Mouse (Mus musculus): ENCODE measurements around the gene Parvb.
A peak's percentile ranks its signal among the peaks of the same experiment; 100 is the strongest.

The Parvb gene

DNA sequence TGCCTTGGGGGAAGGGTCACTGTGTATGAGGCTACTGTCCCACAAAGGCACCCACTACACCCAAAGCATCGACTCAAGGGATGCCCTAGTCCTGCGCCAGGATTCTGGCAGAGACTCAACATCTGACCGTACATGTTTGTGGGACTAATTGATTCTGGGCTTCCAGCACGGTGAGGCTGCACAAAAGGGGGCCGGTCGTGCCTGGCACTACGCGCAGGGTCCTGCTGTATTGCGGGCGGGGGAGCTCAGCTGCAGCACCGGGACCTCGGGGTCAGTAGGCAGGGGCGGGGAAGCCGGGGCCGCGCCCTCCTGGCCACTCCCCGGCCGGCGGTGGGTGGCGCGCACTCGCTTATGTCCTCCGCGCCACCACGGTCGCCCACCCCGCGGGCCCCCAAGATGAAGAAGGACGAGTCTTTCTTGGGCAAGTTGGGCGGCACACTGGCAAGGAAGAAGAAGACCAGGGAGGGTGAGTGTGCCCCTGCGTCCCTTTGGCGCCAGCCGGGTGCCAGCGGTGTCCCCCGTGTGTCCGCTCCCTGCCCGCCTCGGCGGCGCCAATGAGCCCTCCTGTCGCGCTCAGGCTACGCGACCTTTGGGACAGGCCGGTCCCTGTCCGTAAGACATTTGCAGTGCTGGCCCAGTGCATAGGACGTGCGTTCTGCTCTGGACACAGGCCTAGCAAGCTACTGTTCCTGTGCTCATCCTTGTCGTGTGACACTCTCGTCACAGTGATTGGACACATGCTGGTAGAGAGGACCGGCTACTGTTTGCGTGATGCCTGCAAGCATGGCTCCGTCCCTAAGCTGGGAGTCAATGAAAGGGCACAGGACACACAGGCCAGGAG, at the start of gene Parvb:
TSS of gene Parvb (plus strand) at position 323 of the 841 bp plus-strand sequence.
- no peak for DNase-seq (ENCODE audit: low read depth, low spot score)

DNA sequence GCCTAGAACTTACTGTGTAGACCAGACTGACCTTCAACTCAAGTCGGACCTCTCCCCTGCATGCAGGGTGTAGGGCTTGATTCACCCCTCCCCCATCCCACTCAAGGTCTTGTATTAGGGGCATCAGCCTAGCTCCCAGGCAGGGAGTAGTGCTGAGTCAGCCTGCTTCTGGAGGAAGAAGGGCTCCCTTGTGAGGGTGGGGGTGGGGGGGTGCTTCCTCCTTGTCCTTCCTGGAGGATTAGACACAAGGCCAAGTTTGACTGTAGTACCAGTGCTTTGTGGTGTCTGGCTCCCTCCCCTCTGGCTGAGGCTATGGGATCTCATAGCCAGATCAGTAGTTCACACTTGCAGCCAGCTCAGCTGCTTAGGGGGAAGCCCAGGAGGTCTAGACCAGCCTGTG, 47.9 kb upstream of the Parvb start:
- no peak for DNase-seq (ENCODE audit: low read depth, low spot score)

DNA sequence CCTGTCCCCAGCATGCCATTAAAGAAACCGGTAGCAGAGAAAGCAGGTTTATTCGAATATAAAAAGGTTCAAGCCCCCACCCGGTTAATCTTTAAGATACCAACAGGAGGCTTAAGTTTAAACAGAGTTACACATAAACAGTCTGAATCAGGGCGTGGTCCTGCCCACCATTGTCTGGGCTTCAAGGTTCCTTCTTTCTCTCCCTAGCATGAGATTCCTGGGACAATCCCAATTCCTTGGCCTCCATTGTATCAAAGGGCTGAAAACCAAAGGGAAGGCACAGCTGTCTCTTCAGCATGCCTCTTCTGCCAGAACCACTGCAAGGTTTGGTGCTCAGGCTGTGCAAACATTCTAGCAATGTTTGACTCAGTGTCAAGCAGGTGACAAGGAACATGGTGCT, 45.6 kb upstream of the Parvb start:
- DNase-seq (ENCODE audit: low read depth, low spot score): no peak

DNA sequence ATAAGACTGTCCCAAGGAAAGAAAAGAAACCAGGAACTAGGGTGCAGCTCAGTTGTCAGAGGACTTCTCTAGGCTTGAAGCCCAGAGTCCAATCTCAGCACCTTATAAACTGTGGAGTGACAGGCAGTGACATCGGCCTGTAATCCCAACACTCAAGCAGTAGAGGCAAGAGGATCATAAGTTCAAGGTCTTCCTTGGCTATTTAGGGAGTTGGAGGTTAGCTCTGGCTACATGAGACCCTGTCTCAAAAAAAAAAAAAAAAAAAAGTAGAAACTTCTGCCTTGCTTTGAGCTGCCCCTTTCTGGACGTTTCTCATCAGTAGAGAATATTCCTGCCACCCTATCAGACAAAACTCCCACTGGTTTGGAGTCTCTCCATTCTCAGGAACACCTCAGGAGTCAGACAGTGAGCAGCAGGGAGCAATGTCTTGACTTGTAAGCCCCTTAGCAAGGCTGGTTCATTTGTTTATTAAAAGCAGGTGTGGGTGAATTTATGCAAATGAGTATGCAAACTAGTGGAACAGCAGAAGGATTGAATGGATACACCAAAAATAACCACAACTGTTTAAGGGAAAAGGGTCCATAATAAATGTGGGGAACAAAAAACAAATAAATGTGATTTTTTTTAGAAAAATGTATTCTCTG, 42.8 kb upstream of the Parvb start:
- no peak for DNase-seq (ENCODE audit: low read depth, low spot score)

DNA sequence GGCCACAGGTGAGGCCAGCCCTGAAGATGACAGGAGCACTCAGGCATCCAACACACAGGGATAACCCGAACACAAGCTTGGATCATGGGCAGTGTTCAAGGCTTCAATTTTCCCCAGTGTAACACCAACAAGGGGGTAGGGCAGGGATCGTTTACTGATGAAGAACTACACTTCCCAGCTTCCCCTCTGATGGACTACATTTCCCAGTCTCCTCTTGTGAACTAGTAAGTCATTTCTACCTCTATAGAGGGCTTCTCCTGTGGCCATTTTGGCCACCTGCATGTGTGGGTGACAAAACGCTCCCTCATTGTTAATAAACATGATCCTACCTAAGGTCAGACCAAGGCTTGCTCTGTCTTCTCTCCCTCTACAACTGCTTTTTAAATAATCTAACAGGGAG, 42.0 kb upstream of the Parvb start:
- no peak for DNase-seq (ENCODE audit: low read depth, low spot score)

DNA sequence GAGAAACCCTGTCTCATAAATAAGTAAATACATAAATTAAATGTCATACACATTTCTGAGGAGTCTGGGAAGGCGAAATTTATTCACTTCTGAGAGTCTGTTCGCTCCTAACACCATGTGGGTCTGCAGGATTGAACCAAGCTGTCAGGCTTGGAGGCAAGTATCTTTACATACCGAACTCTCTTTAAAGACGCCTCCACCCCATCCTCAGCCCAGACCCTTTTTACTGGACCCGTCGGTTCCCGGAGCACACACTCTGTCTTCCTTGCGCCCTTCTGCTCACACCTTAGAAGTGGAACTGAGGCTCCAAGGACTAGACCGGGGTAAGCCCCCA, 40.2 kb upstream of the Parvb start:
- no peak for DNase-seq (ENCODE audit: low read depth, low spot score)

DNA sequence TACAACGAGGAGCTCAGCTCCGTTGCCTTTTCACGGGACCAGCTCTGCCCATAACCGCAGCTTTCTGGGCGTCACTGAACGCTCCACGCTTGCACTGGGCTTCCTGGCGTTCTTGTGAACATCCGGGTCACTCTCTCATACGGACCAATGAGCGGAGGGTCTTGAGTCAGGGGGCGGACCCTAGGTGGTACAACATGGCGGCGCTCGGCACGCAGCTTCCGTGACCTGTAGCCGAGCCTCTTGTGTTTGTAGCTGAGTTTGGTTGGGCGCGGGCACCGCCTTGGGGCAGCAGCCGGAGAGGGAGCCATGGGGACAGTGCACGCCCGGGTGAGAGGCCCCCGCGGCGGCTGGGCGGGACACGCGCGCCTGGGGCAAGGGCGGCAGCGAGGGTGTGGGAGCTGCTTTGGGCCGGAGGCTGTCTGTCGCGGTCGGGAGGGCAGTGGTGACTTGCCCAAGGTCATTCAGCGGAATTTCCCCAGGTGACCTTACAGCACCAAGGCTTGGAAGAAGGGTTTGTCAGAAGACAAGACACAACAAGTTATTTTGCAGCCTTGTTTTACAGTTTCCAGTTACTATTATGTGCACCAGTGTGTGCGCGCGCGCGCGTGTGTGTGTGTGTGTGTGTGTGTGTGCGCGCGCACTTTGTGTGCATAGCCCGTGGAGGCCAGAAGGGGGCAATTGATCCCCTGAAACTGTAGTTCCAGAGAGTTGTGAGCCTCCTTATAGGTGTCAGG, 39.6 kb upstream of the Parvb start, which contains the start of gene Samm50:
TSS of gene Samm50 (plus strand) at position 184 of the 734 bp plus-strand sequence.
- DNase-seq (ENCODE audit: low read depth, low spot score): peak; percentile 95

DNA sequence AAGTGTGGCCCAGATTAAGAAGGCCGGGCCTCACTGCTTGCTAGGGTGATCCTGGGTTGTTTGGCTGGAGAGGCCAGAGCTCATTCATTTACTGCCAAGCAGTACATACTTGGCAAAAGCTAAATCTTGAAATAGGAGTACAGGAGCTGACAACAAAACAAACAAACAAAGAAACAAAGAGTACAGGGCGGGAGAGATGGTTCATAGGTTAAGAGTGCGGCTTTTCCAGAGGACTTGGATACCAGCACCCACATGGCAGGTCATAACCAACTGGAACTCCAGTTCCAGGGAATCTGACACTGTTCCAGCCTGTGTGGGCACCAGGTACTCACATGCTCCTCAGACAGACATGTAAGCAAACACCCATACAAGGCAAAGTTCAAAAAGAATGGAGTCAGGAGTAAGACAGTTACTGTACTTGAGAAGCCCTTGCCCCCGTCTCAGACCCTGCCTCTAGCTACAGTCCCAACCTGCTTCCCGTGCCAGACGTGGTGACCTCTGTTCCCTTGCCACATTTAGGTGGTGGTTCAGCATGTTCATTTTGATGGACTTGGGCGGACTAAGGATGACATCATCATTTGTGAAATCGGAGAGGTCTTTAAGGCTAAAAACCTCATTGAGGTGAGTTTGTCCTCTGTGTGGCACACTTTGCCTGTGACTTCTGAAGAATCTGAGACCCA, 35.2 kb upstream of the Parvb start:
- no peak for DNase-seq (ENCODE audit: low read depth, low spot score)

DNA sequence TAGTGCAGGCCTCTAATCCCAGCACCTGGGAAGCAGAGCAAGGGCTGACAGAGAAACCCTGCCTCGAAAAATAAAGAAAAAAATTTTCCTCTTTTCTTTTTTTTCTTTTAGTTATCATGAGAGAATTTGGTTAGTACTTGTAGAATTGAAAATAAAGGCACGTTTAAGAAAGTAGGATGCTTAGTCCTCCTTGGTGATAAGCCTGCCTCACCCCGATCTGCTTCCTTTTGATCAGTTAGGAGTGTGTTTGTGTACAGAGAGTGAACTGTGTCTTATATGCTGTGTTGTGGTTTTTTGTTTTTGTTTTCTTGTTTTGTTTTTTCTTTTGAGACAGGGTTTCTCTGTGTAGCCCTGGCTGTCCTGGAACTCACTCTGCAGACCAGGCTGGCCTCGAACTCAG, 24.5 kb upstream of the Parvb start:
- DNase-seq (ENCODE audit: low read depth, low spot score): no peak

DNA sequence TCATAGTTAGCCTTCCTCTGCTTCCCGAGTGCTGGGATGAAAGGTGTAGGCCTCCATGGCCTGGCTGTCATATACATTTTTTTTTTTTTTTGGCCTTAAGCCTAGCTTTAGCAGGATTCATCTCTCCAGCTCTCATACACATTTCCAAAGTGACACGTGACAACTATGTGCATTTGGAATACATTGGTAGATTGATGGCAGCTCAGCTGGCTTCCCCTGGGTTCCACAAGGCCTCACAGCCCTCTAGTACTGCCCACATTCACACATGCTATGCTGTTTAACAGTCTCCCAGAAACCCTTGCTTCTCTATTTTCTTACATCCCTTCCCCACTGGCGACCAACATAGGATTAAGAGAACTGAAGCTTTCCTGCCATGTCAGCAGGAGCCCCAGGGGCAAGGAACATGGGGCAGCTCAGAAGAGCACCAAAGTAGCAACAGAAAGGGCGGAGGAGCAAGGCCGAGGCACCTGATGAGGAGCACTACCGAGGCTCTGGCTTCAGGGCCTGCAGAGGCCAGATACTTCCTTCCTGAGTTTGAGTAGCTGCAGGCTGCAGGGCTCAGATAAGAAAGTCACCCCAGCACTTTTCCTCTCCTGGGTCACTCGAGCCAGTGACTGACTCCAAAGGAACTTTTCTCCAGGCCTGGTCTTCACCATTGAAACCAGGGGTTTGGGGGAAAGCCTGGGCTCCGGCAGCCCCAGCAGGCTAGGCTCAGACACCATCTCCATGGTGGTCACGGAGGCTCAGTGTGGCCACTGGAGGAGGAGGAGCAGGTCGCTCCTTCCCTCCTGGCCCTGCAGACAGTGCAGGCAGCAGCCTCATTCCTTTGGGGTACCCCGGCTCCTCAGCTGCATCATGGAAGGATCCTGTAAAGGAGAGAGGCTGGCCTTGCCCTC, 22.1 kb upstream of the Parvb start:
- no peak for DNase-seq (ENCODE audit: low read depth, low spot score)

DNA sequence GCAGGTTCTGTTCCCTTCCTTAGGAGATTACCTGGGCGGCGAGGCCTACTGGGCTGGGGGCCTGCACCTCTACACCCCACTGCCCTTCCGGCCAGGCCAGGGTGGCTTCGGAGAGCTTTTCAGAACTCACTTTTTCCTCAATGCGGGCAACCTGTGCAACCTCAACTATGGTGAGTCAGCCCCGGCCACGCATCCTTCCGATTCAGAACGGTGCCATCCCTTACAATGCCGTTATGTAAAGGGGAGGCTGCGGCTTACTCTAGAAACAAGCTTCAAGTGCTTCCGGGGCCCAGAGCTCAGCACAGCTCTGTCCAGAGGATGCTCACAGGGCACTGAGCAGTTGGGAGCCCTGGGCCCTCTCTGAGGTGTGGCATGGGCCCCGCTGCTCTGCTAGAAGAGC, 21.4 kb upstream of the Parvb start:
- no peak for DNase-seq (ENCODE audit: low read depth, low spot score)

DNA sequence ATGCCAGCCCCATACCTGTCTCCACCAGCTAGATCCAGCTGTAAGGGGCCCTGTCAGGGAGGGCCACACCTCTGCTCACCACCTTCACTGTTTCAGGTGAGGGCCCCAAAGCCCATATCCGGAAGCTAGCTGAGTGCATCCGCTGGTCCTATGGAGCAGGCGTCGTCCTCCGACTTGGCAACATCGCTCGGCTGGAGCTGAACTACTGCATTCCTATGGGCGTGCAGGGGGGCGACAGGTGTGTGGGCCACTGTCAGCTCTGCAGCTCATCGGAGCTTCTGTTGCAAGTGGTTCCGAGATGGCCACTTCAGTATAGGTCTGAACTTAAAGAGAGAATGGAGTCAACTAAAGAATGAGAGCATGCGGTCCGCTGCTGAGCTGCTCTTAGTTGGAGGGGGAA, 20.9 kb upstream of the Parvb start:
- no peak for DNase-seq (ENCODE audit: low read depth, low spot score)

DNA sequence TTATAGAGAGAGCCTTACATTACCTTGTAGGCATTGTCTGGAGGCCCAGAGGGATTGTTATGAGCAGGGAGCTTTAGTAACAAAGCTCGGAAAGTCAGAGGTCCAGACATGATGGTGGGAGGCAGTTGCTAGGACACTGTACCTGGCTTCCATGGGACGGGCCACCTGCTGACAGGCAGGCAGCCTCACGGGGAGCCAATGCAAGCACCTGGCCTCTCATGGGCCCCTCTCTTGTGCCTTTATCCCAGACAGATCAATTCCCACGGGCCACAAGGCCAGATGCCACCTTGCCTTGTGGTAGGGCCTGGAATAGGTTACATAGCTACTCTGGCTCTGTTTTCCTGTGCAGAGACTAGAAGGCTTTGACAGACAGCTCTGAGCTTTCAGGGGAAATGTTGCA, 20.3 kb upstream of the Parvb start:
- DNase-seq (ENCODE audit: low read depth, low spot score): no peak

DNA sequence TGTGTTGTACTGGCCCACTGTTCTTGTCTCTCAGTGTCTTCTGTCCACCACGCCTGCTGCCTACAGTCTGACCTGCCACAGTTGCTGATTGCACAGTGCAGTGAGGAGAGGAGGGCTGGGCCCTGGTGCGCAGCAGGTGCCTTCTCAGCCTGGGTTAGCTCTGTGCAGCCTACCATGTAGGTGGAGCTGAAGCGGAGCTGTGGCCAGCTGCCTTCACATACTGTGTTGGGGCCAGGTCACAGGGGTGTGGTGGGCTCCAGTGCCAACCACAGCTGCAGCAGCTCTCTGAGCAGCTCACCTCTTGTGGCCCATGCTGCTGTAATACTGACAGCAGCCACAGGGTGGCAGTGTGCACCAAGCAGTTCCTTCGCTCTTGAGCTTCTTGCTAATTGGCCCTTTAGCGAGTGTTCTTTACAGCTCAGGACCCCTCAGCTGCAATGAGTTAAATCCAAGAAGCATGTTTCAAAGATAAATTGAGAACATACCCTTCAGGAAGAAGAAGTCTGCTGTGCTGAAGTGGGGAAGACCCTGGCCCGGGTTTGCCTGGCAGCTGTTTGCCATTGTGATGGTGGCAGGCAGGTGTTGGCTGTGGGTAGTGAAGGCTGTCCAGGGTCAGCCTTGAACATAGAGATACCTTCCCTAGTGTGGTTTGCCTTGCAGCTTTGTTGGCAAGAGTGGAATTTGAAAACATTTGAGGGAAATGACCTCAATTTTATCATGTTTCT, 19.6 kb upstream of the Parvb start:
- peak; percentile 66 for DNase-seq (ENCODE audit: low read depth, low spot score)

DNA sequence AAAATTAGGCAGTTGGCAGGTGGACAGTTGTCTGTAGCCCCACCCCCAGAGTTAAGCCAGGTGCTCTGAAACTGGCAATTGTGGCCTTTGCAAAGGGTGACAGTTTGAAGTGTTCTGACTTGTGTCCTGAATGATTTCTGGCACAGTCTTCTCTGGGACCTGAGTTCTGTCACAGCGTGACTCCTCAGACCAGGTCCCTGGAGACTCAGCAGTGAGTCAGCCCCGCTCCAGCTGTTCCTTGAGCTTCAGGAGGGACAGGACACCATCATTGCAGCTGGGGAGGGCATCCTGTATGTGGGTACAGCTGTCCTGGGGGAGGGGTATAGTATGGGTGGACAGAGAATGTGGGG, 19.1 kb upstream of the Parvb start:
- no peak for DNase-seq (ENCODE audit: low read depth, low spot score)

DNA sequence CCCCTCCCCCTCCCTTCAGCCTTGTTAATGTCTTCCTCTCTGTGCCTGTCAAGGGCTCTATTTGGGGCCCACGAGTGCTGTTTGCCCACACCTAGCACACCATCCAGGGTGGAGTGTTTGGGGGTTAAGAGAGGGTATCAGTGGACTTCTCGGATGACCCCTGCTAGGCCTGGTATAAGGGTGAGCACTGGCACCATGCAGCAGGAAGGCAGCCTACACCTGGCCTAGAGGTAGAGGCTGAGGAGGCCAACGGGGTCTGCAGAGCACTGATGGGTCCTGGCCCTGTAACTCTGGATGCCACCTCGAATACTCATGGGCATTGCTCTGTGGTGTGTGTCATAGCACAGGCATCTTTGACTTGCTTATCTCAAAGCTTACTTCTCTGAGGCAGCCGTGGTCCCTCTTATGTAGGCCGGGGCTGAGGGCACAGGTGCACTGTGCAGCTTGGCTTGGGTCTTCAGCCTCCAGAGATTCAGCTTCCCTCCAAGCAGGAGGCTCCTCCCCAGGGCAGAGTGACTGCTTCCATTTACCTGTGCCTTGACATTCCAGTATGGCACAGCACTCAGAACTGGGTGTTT, 18.6 kb upstream of the Parvb start:
- DNase-seq (ENCODE audit: low read depth, low spot score): no peak

DNA sequence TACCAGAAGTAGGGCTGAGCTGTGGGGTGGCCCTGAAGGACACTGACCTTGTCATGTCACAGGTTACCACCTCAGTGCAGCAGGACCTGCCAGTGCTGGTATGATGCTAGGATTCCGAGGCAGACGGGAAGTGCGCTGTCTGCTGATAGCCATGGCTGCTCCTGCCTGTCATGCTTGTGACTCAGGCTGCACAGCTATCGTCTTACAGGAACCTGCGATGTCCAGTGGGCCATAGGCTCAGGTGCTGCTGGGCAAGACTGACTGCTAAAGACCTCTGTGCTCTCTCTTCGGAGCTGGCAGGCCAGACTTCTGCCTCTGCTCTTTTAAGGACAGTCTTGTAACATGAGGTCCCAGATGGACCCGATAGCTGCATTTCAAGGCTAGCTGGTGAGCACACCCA, 17.4 kb upstream of the Parvb start:
- no peak for DNase-seq (ENCODE audit: low read depth, low spot score)

DNA sequence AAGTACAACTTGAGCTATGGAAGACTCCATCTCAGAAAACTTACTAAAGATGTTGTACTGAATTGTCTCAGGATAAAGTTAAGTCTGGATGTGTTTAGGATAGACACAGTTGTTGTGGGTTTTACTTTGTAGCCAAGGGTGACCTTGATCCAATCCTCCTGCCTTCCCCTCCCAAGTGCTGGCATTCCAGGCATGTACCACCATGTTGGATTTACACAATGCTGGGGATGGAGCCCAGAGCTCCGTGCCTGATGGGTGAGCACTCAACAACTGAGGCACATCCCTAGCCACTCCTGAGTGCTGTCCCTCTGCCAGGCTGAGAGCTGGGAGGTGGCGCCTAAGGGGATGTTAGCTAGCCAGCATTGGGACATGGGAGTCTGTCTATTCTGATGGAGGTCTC, 16.6 kb upstream of the Parvb start:
- DNase-seq (ENCODE audit: low read depth, low spot score): no peak

DNA sequence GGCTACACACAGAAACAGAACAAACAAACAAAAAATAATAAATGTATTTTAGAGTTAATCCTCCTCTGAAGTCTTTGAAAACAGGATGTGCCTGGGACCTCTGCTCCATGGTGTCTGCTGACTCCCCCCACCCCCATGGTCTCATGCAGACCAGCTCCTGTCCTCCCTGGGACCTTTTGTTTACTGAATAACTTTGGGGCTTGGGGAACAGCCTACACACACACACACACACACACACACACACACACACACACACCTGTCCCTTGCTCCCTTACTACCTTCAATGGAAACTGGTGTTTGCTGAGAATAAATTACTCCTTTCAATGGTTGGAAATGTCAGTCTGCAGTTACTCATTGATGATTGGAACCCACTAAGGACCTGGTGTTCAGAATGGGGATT, 15.8 kb upstream of the Parvb start:
- no peak for DNase-seq (ENCODE audit: low read depth, low spot score)

DNA sequence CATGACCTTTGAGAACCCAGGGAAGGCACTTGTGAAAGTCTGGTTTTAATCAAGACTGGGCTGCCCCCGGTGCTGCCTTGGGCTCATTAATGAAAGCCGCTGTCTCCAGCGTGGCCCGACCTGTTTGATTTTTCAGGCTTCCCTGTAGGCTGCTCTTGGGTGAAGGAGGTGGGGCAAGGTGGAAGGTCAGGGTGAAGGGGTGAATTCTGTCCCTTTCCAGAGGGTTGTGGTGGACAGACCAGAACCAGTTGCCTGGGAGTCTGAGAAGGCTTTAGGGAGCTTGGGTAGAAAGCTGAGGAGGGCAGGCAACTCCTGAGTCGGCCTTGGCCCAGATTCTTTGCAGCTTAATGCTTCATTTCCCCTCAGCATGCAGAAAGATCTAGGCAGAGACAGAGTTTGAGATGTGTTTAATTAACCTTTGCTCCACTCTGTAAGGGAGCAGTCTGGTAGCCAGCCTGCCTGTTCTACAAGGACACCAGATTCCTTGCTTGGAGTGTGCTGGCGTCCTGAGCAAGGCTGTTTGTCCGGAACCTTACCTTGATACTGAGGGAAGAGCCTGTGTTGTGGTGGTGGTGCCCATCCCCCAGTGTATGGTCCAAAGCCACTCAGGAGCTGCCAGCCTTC, 15.3 kb upstream of the Parvb start:
- DNase-seq (ENCODE audit: low read depth, low spot score): no peak
